Mouse (Mus musculus) stomach, postnatal 0 days (tissue): ENCODE measurements around the gene Cyp39a1.

ENCODE experiments used
- CTCF ChIP-seq: IDR thresholded peaks from 2 replicates; pipeline ENCODE4 v1.5.1; 2016; ENCODE audit warnings: antibody characterized with exemption, low read depth, mild to moderate bottlenecking, moderate library complexity
- EP300 ChIP-seq: optimal IDR thresholded peaks from 2 replicates; pipeline ENCODE3; 2016; ENCODE audit warnings: antibody characterized with exemption

DNA sequence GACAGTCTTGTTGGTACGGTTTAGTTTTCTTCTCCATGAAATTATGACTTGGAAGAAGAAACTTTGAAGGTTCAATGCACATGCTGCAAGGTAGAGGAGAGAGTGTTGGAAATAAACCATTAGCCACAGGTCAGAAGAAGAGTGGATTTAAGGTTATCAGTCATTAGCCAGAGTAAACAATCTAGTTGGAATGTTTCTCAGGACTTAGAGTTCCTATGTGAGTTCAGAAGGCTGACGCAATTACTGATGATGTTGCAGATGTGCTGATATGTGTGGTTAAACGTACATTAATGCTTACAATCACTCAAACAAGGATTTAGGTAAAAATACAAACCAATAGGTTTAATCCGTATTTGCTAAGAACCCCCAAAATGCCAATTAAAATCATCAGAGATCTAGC is 4.7 kb downstream of the Cyp39a1 start:
- TF ChIP-seq CTCF = no peak
- no peak for TF ChIP-seq EP300
